Mouse (Mus musculus): ENCODE data around the gene Hcfc2.

GRCm38 (mm10) chr10:82661820-82662219 lies 34.1 kb upstream of the Hcfc2 start:
- TF ChIP-seq CTCF (conservative IDR thresholded peaks at IDR 0.05; ENCODE audit: insufficient read depth, insufficient read length, low read depth, low read length) (no peak), POLR2A (IDR thresholded peaks at IDR 0.05; ENCODE audit: low read depth, low read length) (no peak)

Data from kidney, adult 2 months (tissue).